Mouse (Mus musculus) layer of hippocampus, adult 18-20 months (tissue): ENCODE results near the gene Bcl2l14. TPM values are rescaled to one million over a fixed set of nuclear protein-coding genes. Genes with fewer than 3 reads are reported as not detected.

Experiments
- DNase-seq, 2 experiments: peaks; one replicate each; pipeline ENCODE4 v3.0.0; 2022; ENCODE audit warnings: low spot score in 2 of 2
- long read RNA-seq: library from polyadenylated mRNA; stranded (forward); transcript quantifications from one replicate; pipeline ENCODE4 v2.0.0, GENCODE M21; 2021
- total RNA-seq, 2 experiments: library from RNA; stranded (reverse); gene quantifications; 2 replicates each; pipeline ENCODE4 v1.2.3; 2021

Gene Bcl2l14
- total RNA-seq, result not detected
- long read RNA-seq, result 0 reads

- DNase-seq, result no peak
Measured at GRCm38 (mm10) chr6:134396018-134396417, at the start of gene Bcl2l14. Gene Bcl2l14, plus strand, starts transcription at chr6:134396318.

- no peak for DNase-seq
Measured at GRCm38 (mm10) chr6:134348526-134349067, 47.5 kb upstream of the Bcl2l14 start.

- no peak for DNase-seq
Measured at GRCm38 (mm10) chr6:134352881-134353280, 43.2 kb upstream of the Bcl2l14 start.

GRCm38 (mm10) chr6:134353751-134354150 is 42.4 kb upstream of the Bcl2l14 start:
- no peak for DNase-seq

GRCm38 (mm10) chr6:134357570-134357969 is 38.5 kb upstream of the Bcl2l14 start:
- DNase-seq, result no peak

GRCm38 (mm10) chr6:134360079-134360478 is 36.0 kb upstream of the Bcl2l14 start:
- no peak for DNase-seq

GRCm38 (mm10) chr6:134364644-134365043 is 31.5 kb upstream of the Bcl2l14 start:
- no peak for DNase-seq

GRCm38 (mm10) chr6:134365952-134366351 is 30.2 kb upstream of the Bcl2l14 start:
- DNase-seq, result no peak

- DNase-seq, result no peak
Measured at GRCm38 (mm10) chr6:134366366-134367351, 29.5 kb upstream of the Bcl2l14 start.

- no peak for DNase-seq
Measured at GRCm38 (mm10) chr6:134367366-134368281, 28.5 kb upstream of the Bcl2l14 start.

- peak; percentile 44 to 79 for DNase-seq
Measured at GRCm38 (mm10) chr6:134372946-134373345, 23.2 kb upstream of the Bcl2l14 start.

GRCm38 (mm10) chr6:134377201-134377600 is 18.9 kb upstream of the Bcl2l14 start:
- no peak for DNase-seq

GRCm38 (mm10) chr6:134377856-134378255 is 18.3 kb upstream of the Bcl2l14 start:
- no peak for DNase-seq

GRCm38 (mm10) chr6:134381462-134381861 is 14.7 kb upstream of the Bcl2l14 start:
- no peak for DNase-seq

GRCm38 (mm10) chr6:134385931-134386330 is 10.2 kb upstream of the Bcl2l14 start:
- no peak for DNase-seq

GRCm38 (mm10) chr6:134387396-134387795 is 8.7 kb upstream of the Bcl2l14 start:
- DNase-seq, result no peak

GRCm38 (mm10) chr6:134388424-134389110 is 7.6 kb upstream of the Bcl2l14 start:
- peak in 1 of 2 experiments; percentile 6 for DNase-seq

GRCm38 (mm10) chr6:134389248-134389891 is 6.7 kb upstream of the Bcl2l14 start:
- peak; percentile 50 to 86 for DNase-seq

GRCm38 (mm10) chr6:134389917-134390316 is 6.2 kb upstream of the Bcl2l14 start:
- no peak for DNase-seq

GRCm38 (mm10) chr6:134390837-134391236 is 5.3 kb upstream of the Bcl2l14 start:
- no peak for DNase-seq
